Mouse (Mus musculus): ENCODE data around the gene Pkn1.

GRCm38 (mm10) chr8:83714676-83715030, 15.7 kb upstream of the Pkn1 start:
- TF ChIP-seq POLR2A (IDR thresholded peaks at IDR 0.05; ENCODE audit: borderline replicate concordance, low read depth, low read length) (no peak), CTCF (IDR thresholded peaks at IDR 0.05; ENCODE audit: low read depth, low read length) (no peak)
